Mouse (Mus musculus) lung, embryonic 16.5 days (tissue): ENCODE measurements around the gene Ccl9. TPM values are rescaled to one million over a fixed set of nuclear protein-coding genes. Genes with fewer than 3 reads are reported as not detected.
A peak's percentile ranks its signal among the peaks of the same experiment; 100 is the strongest.

Experiments
- ATAC-seq: fragments of 200-750 bp; cut with Nextera tagmentation; 2 replicates; pipeline ENCODE4 v1.8.0; 2017; ENCODE audit warnings: low read depth, mild to moderate bottlenecking, moderate library complexity
- H3K27ac ChIP-seq: fragments of 300-500 bp; sonication (generic); 2 replicates; pipeline ENCODE4 v1.5.1; 2014; ENCODE audit warnings: mild to moderate bottlenecking, control low read depth, low read length
- H3K27me3 ChIP-seq: fragments of 300-500 bp; sonication (generic); 2 replicates; pipeline ENCODE4 v1.6.1; 2014; ENCODE audit warnings: low read depth, low read length, mixed read lengths; ENCODE audit not compliant: control insufficient read depth, insufficient read depth
- H3K36me3 ChIP-seq: fragments of 300-500 bp; sonication (generic); 2 replicates; pipeline ENCODE4 v1.6.1; 2014; ENCODE audit warnings: low read length; ENCODE audit not compliant: control insufficient read depth, insufficient read depth
- H3K4me1 ChIP-seq: fragments of 300-500 bp; sonication (generic); replicated peaks from 2 replicates; pipeline ENCODE4 v1.6.1; 2014; ENCODE audit warnings: low read length, mixed read lengths; ENCODE audit not compliant: control insufficient read depth, insufficient read depth
- H3K4me2 ChIP-seq: fragments of 300-500 bp; sonication (generic); 2 replicates; pipeline ENCODE4 v1.6.1; 2014; ENCODE audit warnings: low read depth, low read length, control low read depth
- H3K4me3 ChIP-seq: fragments of 300-500 bp; sonication (generic); 2 replicates; pipeline ENCODE4 v1.5.1; 2014; ENCODE audit warnings: mild to moderate bottlenecking, low read length, control low read depth
- H3K9ac ChIP-seq: fragments of 300-500 bp; sonication (generic); 2 replicates; pipeline ENCODE4 v1.6.1; 2014; ENCODE audit warnings: low read length, control low read depth
- H3K9me3 ChIP-seq: fragments of 300-500 bp; sonication (generic); 2 replicates; pipeline ENCODE4 v1.6.1; 2016; ENCODE audit warnings: low read length; ENCODE audit not compliant: control insufficient read depth
- WGBS: fragments of 180-500 bp; shearing (Covaris S2); extraction: QIAGEN DNeasy Blood & Tissue Kit; methylation state at CpG from one replicate; pipeline ENCODE4 v1.1.7; 2014; 5-methylcytosine and 5-hydroxymethylcytosine counted together
- polyA plus RNA-seq: library from polyadenylated mRNA; unstranded; fragments of >200 nt; fragmentation: Nextera tagmentation; extraction: Ambion mirVana; gene quantifications from 2 replicates; pipeline ENCODE4 v1.2.1, GENCODE M21; 2015

Gene Ccl9
- polyA plus RNA-seq, 1 experiment from 2014 or later = 5.1 TPM

- H3K4me2 ChIP-seq = peak overlapping the region; percentile 37
- no peak overlapping the region for H3K9ac ChIP-seq
- no peak for ATAC-seq
- no peak overlapping the region for H3K27ac ChIP-seq
- no peaks in the 10 kb centered on the region for H3K9me3 ChIP-seq
- no peaks in the 10 kb centered on the region for H3K36me3 ChIP-seq
- 80% methylated on average over 8 of the region's 8 CpGs for WGBS
- H3K4me3 ChIP-seq = peak overlapping the region; percentile 20; the same call in 1 of the 2 replicates
- H3K4me1 ChIP-seq = peaks cover 9% of the 10 kb centered on the region
- no peaks in the 10 kb centered on the region for H3K27me3 ChIP-seq
Observed at GRCm38 (mm10) chr11:83534143-83534542, 44.3 kb downstream of the Ccl9 start.

GRCm38 (mm10) chr11:83533192-83533591 lies 45.2 kb downstream of the Ccl9 start:
- Histone ChIP-seq H3K4me3 (no peak overlapping the region), H3K36me3 (no peaks in the 10 kb centered on the region), H3K4me1 (peaks cover 9% of the 10 kb centered on the region), H3K9ac (no peak overlapping the region), H3K27me3 (no peaks in the 10 kb centered on the region), H3K27ac (no peak overlapping the region), H3K9me3 (no peaks in the 10 kb centered on the region), H3K4me2 (no peak overlapping the region)
- ATAC-seq = no peak
- 84% methylated on average over 1 of the region's 1 CpGs for WGBS

GRCm38 (mm10) chr11:83530360-83530759 lies 48.1 kb downstream of the Ccl9 start, which contains the start of gene Ccl5:
Gene Ccl5 (minus strand): TSS chr11:83530518.
- H3K36me3 ChIP-seq = no peaks in the 10 kb centered on the region
- H3K4me1 ChIP-seq = peaks cover 9% of the 10 kb centered on the region
- no peak within 1 kb of the TSS for H3K4me3 ChIP-seq
- H3K9me3 ChIP-seq = no peaks in the 10 kb centered on the region
- no peak within 1 kb of the TSS for H3K27ac ChIP-seq
- WGBS = 86% methylated on average over 5 of the region's 5 CpGs
- H3K9ac ChIP-seq = no peak within 1 kb of the TSS
- ATAC-seq = no peak
- no peak within 1 kb of the TSS for H3K4me2 ChIP-seq
- no peaks in the 10 kb centered on the region for H3K27me3 ChIP-seq

- Histone ChIP-seq H3K9ac (no peak overlapping the region), H3K4me1 (peaks cover under 1% of the 10 kb centered on the region; the same call in 1 of the 2 replicates), H3K9me3 (no peaks in the 10 kb centered on the region), H3K4me2 (no peak overlapping the region), H3K27ac (no peak overlapping the region), H3K36me3 (no peaks in the 10 kb centered on the region), H3K4me3 (no peak overlapping the region), H3K27me3 (no peaks in the 10 kb centered on the region)
- WGBS = 68% methylated on average over 12 of the region's 12 CpGs
- no peak for ATAC-seq
Observed at GRCm38 (mm10) chr11:83529024-83529423, 49.4 kb downstream of the Ccl9 start.

Other genes with a start within 250 kb of the Ccl9 start
- gene Rasl10b, start 169.5 kb downstream of the Ccl9 start, polyA plus RNA-seq = 0.41 and 0.62 TPM in 2 replicates
- 0.53 and 0.82 TPM in 2 replicates for gene Gas2l2, start 149.2 kb downstream of the Ccl9 start, polyA plus RNA-seq
- gene 1700020L24Rik, start 141.0 kb downstream of the Ccl9 start, polyA plus RNA-seq = 0.39 TPM in 1 of 2 replicates, not detected in the other
- gene Mmp28, start 115.6 kb downstream of the Ccl9 start, polyA plus RNA-seq = 1.7 and 1.8 TPM in 2 replicates
- gene Taf15, start 105.5 kb downstream of the Ccl9 start, polyA plus RNA-seq = 12.3 and 13.9 TPM in 2 replicates
- gene Heatr9, start 56.5 kb downstream of the Ccl9 start, polyA plus RNA-seq = not detected in 2 replicates
- gene Ccl5, start 48.1 kb downstream of the Ccl9 start, polyA plus RNA-seq = 1.1 and 1.9 TPM in 2 replicates
- 10.0 and 19.7 TPM in 2 replicates for gene Ccl6, start 14.5 kb upstream of the Ccl9 start, polyA plus RNA-seq
- not detected in 2 replicates for gene Rpl9-ps1, start 67.0 kb upstream of the Ccl9 start, polyA plus RNA-seq
- 0.48 and 0.95 TPM in 2 replicates for gene Ccl3, start 70.7 kb upstream of the Ccl9 start, polyA plus RNA-seq
- gene Ccl4, start 83.9 kb upstream of the Ccl9 start, polyA plus RNA-seq = not detected in 2 replicates
- gene Wfdc17, start 125.4 kb upstream of the Ccl9 start, polyA plus RNA-seq = 1.7 and 2.1 TPM in 2 replicates
- gene Wfdc18, start 130.4 kb upstream of the Ccl9 start, polyA plus RNA-seq = 1.2 and 1.8 TPM in 2 replicates
- gene Wfdc21, start 168.3 kb upstream of the Ccl9 start, polyA plus RNA-seq = 0.82 and 2.3 TPM in 2 replicates
- 23.2 and 23.5 TPM in 2 replicates for gene Heatr6, start 175.1 kb upstream of the Ccl9 start, polyA plus RNA-seq